Comparison of ENCODE assay signal across 8 mouse cellular contexts in the genomic region with DNA sequence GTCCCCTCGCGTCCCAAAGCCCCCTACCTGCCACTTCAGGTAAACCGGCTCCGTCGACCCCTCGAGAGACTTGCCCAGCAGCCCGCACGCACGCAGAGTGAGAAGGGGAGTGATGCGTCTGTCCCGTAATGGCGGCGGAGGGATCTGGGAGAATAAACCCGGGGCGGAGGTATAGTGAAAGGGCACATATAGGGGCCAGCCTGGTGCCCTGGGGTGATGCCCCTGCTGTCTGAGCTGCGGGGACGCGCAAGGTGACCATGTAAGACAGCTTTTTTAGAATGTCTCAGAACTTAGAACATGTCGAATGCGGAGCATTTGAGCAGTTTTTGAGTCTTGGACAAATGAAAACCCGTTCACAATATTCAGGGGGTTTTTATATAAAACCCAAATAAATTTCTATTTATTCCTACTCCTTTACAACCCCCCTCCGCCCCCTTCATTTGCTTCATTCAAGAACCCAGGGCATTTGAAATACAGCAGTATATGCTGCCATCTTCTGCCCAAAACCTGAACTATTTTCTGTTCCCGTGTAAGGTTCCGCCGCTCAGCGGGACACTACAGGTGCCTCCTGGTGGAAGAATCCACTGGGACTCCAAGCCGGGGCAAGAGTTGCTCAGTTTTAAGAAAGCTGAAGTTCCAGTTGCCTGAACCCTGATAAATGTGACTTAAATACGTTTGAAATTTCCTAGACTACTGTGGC. TPM values are rescaled to one million over a fixed set of nuclear protein-coding genes. Genes with fewer than 3 reads are reported as not detected.
DNase-seq lines count a peak whose midpoint lies in the region; ATAC-seq and TF ChIP-seq lines count a peak whose summit lies in the region.

A gene (minus strand): TSS at position 250 of the 700 bp plus-strand sequence.

- H3K9ac ChIP-seq in heart, embryonic 13.5 days: peak within 1 kb of the TSS; percentile 84
- H3K9ac ChIP-seq in kidney, embryonic 16.5 days (replicated peaks; ENCODE audit: low read length): no peak within 1 kb of the TSS
- H3K9ac ChIP-seq in midbrain, postnatal 0 days (replicated peaks; ENCODE audit: low read length, poor library complexity, severe bottlenecking): no peak within 1 kb of the TSS
- H3K9ac ChIP-seq in stomach, embryonic 14.5 days (replicated peaks; ENCODE audit: low read depth, low read length): no peak within 1 kb of the TSS

- no peaks in the 10 kb centered on the region for H3K36me3 ChIP-seq in heart, embryonic 13.5 days
- H3K36me3 ChIP-seq in kidney, embryonic 16.5 days (ENCODE audit: insufficient read depth, low read length): no peaks in the 10 kb centered on the region
- H3K36me3 ChIP-seq in midbrain, postnatal 0 days (ENCODE audit: insufficient read depth, low read length): no peaks in the 10 kb centered on the region
- no peaks in the 10 kb centered on the region for H3K36me3 ChIP-seq in stomach, embryonic 14.5 days (ENCODE audit: control insufficient read depth, insufficient read depth, low read length)

- H3K4me3 ChIP-seq in bone marrow, adult 2 months (replicated peaks; ENCODE audit: control insufficient read depth, low read depth, low read length): peak within 1 kb of the TSS; percentile 53
- H3K4me3 ChIP-seq in heart, embryonic 13.5 days: peak within 1 kb of the TSS; percentile 61
- H3K4me3 ChIP-seq in kidney, embryonic 16.5 days (ENCODE audit: low read length): peak within 1 kb of the TSS; percentile 52
- peak within 1 kb of the TSS; percentile 50 for H3K4me3 ChIP-seq in midbrain, postnatal 0 days (ENCODE audit: low read depth, low read length)
- peak within 1 kb of the TSS; percentile 40 for H3K4me3 ChIP-seq in stomach, embryonic 14.5 days (ENCODE audit: low read depth, low read length)

- TF ChIP-seq CTCF in bone marrow, adult 2 months (IDR thresholded peaks at IDR 0.05; ENCODE audit: control insufficient read depth, insufficient read depth, low read length): peak; percentile 49; the same call in 1 of the 2 replicates
- peak; percentile 68 for TF ChIP-seq CTCF in midbrain, postnatal 0 days (IDR thresholded peaks at IDR 0.05)

- no peaks in the 10 kb centered on the region for H3K9me3 ChIP-seq in heart, embryonic 13.5 days
- peaks cover 5% of the 10 kb centered on the region; the same call in 1 of the 2 replicates for H3K9me3 ChIP-seq in kidney, embryonic 16.5 days (ENCODE audit: low read length)
- no peaks in the 10 kb centered on the region for H3K9me3 ChIP-seq in midbrain, postnatal 0 days (ENCODE audit: low read length)
- H3K9me3 ChIP-seq in stomach, embryonic 14.5 days (ENCODE audit: control insufficient read depth, low read depth, low read length): no peaks in the 10 kb centered on the region

- TF ChIP-seq POLR2A in bone marrow, adult 2 months (IDR thresholded peaks at IDR 0.05; ENCODE audit: borderline replicate concordance, control insufficient read depth, low read depth, low read length): no peak

- peak within 1 kb of the TSS; percentile 76 for H3K4me2 ChIP-seq in heart, embryonic 13.5 days
- peak within 1 kb of the TSS; percentile 71 for H3K4me2 ChIP-seq in kidney, embryonic 16.5 days (replicated peaks; ENCODE audit: low read depth, low read length)
- H3K4me2 ChIP-seq in midbrain, postnatal 0 days (ENCODE audit: low read depth, low read length, poor library complexity, severe bottlenecking): peak within 1 kb of the TSS; percentile 68
- H3K4me2 ChIP-seq in stomach, embryonic 14.5 days (replicated peaks; ENCODE audit: low read depth, low read length): peak within 1 kb of the TSS; percentile 67

- peak; percentile 77 for DNase-seq in CD4-positive, CD25-positive, alpha-beta regulatory T cell, adult 2 months (ENCODE audit: low read depth, low spot score)
- DNase-seq in liver: peak; percentile 29
- peak; percentile 42 for DNase-seq in midbrain, postnatal 0 days (ENCODE audit: low spot score)

- ATAC-seq in erythroid progenitor cell, adult 5-6 weeks (replicated peaks; ENCODE audit: low FRiP score, poor library complexity, severe bottlenecking): peak; percentile 76
- ATAC-seq in heart, embryonic 13.5 days (ENCODE audit: extremely low read depth, insufficient number of reproducible peaks, low FRiP score, low TSS enrichment): no peak
- ATAC-seq in kidney, embryonic 16.5 days (ENCODE audit: low FRiP score, low TSS enrichment): peak; percentile 46; the same call in 1 of the 2 replicates
- ATAC-seq in midbrain, postnatal 0 days (ENCODE audit: low FRiP score): peak; percentile 63; the same call in 1 of the 2 replicates
- ATAC-seq in stomach, embryonic 14.5 days (ENCODE audit: insufficient number of reproducible peaks, insufficient read depth, low FRiP score, low read depth): peak; percentile 44; the same call in 1 of the 2 replicates

- H3K4me1 ChIP-seq in bone marrow, adult 2 months (ENCODE audit: control insufficient read depth, insufficient read depth, low read length): no peaks in the 10 kb centered on the region
- no peaks in the 10 kb centered on the region for H3K4me1 ChIP-seq in heart, embryonic 13.5 days
- no peaks in the 10 kb centered on the region for H3K4me1 ChIP-seq in kidney, embryonic 16.5 days (ENCODE audit: insufficient read depth, low read length)
- H3K4me1 ChIP-seq in midbrain, postnatal 0 days (ENCODE audit: insufficient read depth, low read length): no peaks in the 10 kb centered on the region
- no peaks in the 10 kb centered on the region for H3K4me1 ChIP-seq in stomach, embryonic 14.5 days (ENCODE audit: control insufficient read depth, insufficient read depth, low read length)

- H3K27ac ChIP-seq in bone marrow, adult 2 months (ENCODE audit: control insufficient read depth, insufficient read depth, low read depth, low read length, poor library complexity): no peak within 1 kb of the TSS; the same call in 1 of the 2 replicates
- H3K27ac ChIP-seq in heart, embryonic 13.5 days (replicated peaks): peak within 1 kb of the TSS; percentile 75
- no peak within 1 kb of the TSS for H3K27ac ChIP-seq in kidney, embryonic 16.5 days (ENCODE audit: low read length)
- H3K27ac ChIP-seq in midbrain, postnatal 0 days (ENCODE audit: low read depth, low read length): no peak within 1 kb of the TSS
- no peak within 1 kb of the TSS for H3K27ac ChIP-seq in stomach, embryonic 14.5 days (ENCODE audit: low read length)

- WGBS in bone marrow, adult 2 months: 15% methylated on average over 28 of the region's 28 CpGs
- 12% methylated on average over 28 of the region's 28 CpGs for WGBS in heart, embryonic 13.5 days
- WGBS in kidney, embryonic 16.5 days: 36% methylated on average over 28 of the region's 28 CpGs
- 23% methylated on average over 28 of the region's 28 CpGs for WGBS in midbrain, postnatal 0 days
- WGBS in stomach, embryonic 14.5 days: 26% methylated on average over 28 of the region's 28 CpGs

- H3K27me3 ChIP-seq in heart, embryonic 13.5 days (replicated peaks): peaks cover 39% of the 10 kb centered on the region
- peaks cover 36% of the 10 kb centered on the region for H3K27me3 ChIP-seq in kidney, embryonic 16.5 days (ENCODE audit: insufficient read depth, low read length)
- H3K27me3 ChIP-seq in midbrain, postnatal 0 days (ENCODE audit: insufficient read depth, low read length): peaks cover 12% of the 10 kb centered on the region
- H3K27me3 ChIP-seq in stomach, embryonic 14.5 days (ENCODE audit: control insufficient read depth, insufficient read depth, low read length): 0 out of 2 replicates have a peak, but pooled peaks cover 3% of the 10 kb centered on the region

RNA-seq across cellular contexts. Expression of the gene that starts here (rescaled TPM):
- polyA plus RNA-seq in bone marrow, adult 2 months (2011; ENCODE audit: insufficient read depth, insufficient read length, low replicate concordance, missing spikeins): 51.1 and 59.6 TPM in 2 replicates
- 7.1 and 15.9 TPM in 2 replicates for total RNA-seq in erythroid progenitor cell, adult 5-6 weeks (2015; ENCODE audit: low replicate concordance)
- 4.9 and 15.8 TPM in 2 replicates for total RNA-seq in erythroid progenitor cell, adult 5-6 weeks (2017; ENCODE audit: low replicate concordance)
- 163 and 212 TPM in 2 replicates for polyA plus RNA-seq in heart, embryonic 13.5 days (2015; fragmentation: Nextera tagmentation; extraction: Ambion mirVana)
- 110 and 123 TPM in 2 replicates for polyA plus RNA-seq in kidney, embryonic 16.5 days (2015; fragmentation: Nextera tagmentation; extraction: Ambion mirVana)
- 104 and 116 TPM in 2 replicates for total RNA-seq in midbrain, postnatal 0 days (2014; rRNA removed)
- 105 and 115 TPM in 2 replicates for polyA plus RNA-seq in midbrain, postnatal 0 days (2015; fragmentation: Nextera tagmentation; extraction: Ambion mirVana)
- 76.8 and 77.9 TPM in 2 replicates for polyA plus RNA-seq in stomach, embryonic 14.5 days (2014; fragmentation: Nextera tagmentation; extraction: Ambion mirVana)
